Mouse (Mus musculus): ENCODE measurements around the gene Ephb4. TPM values are rescaled to one million over a fixed set of nuclear protein-coding genes. Genes with fewer than 3 reads are reported as not detected.

The Ephb4 gene
- polyA plus RNA-seq (2012; rRNA removed) = 5.8 and 5.9 TPM in 2 replicates

DNA sequence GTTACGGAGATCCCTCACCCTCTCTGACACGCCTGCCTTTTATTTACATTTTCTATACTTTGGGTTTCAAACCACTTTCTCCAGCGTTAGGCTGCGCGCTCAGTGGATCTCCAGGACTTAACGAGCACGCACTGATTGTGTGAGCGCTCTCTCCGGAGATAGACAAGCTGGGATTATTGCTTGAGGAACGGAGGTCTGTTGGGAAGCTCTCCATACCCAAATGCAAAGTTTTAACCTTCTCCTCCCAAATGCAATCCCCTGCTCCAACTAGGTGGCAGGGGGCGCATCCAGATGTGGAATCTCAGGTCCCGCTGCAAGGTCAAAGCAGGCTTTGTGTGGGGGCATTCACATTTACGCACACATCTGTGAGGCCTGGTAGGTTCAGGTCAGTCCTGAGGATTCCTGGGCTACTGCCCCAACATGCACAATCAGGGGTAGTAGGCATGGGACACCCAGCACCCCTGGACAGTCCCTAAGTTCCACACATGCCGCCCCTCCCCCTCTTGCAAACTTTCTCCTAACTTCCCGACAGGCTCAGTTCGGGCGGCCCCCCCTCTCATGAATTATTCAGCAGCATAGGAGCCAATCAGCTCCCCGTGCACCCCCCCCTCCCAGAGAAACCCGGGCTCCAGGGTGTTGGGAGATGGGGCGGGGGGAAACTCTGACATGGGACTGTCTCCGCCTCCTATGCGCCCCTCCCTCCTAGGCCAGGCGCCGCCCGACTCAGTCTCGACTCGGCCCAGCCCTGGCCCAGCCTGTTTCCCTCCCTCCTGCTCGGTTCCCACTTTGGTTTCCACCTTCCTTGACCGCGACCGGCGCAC is at the start of gene Ephb4:
TSS of gene Ephb4 (plus strand) at position 726 of the 821 bp plus-strand sequence.
- H3K27ac ChIP-seq (ENCODE audit: insufficient read depth, low read length) = peak within 1 kb of the TSS; percentile 28
- TF ChIP-seq CTCF (IDR thresholded peaks at IDR 0.05; ENCODE audit: extremely low read depth, insufficient read depth, low read length) (no peak), POLR2A (IDR thresholded peaks at IDR 0.05; ENCODE audit: extremely low read depth, insufficient read depth, low read length) (no peak)
- no peaks in the 10 kb centered on the region for H3K4me1 ChIP-seq (ENCODE audit: control insufficient read depth, insufficient read depth, low read length)
- peak within 1 kb of the TSS; percentile 27 for H3K4me3 ChIP-seq (ENCODE audit: insufficient read depth, low read length)

DNA sequence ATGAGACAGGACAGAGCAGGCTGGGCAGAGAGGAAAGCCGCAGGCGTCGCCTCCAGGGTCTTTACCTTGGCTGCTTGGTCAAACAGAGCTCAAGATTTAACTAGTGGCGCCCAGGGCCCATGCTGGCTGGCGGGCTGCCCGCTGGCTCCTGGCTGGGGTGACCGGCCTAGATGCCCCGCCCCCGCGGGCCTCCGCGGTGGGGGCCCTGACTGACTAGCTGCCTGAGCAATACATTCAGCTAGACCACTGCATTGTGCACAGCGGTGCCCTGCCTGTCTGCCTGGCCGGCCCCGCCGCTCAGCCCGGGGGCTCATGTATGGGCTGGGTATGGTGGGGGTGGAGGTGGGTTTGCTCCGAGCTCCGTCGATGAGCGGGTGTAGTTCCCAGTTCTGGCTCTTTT is 48.7 kb upstream of the Ephb4 start:
- Histone ChIP-seq H3K4me1 (ENCODE audit: control insufficient read depth, insufficient read depth, low read length) (peaks cover 9% of the 10 kb centered on the region; the same call in 1 of the 2 replicates), H3K4me3 (ENCODE audit: insufficient read depth, low read length) (no peak overlapping the region), H3K27ac (ENCODE audit: insufficient read depth, low read length) (no peak overlapping the region)
- TF ChIP-seq POLR2A (IDR thresholded peaks at IDR 0.05; ENCODE audit: extremely low read depth, insufficient read depth, low read length) (no peak), CTCF (IDR thresholded peaks at IDR 0.05; ENCODE audit: extremely low read depth, insufficient read depth, low read length) (no peak)

DNA sequence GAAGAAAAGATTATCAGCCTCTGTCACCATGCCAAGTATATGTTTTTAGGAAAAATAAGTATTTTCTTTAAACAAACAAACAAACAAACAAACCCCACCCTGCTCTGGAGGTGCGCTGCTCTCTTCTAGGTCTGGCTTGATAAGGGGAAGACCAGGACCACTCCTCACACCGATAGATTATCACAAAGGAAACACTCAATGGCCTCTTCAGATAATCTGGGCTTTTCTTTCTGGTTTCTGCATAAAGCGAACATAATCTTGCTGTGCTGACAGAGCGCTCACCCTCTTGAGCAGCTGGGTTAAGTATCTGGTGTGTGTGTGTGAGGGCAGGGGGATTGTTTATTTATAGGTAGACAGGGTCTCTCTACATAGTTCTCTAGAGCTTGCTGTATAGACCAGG is 46.3 kb upstream of the Ephb4 start:
- no peak for TF ChIP-seq POLR2A (IDR thresholded peaks at IDR 0.05; ENCODE audit: extremely low read depth, insufficient read depth, low read length)
- no peak for TF ChIP-seq CTCF (IDR thresholded peaks at IDR 0.05; ENCODE audit: extremely low read depth, insufficient read depth, low read length)
- Histone ChIP-seq H3K4me1 (ENCODE audit: control insufficient read depth, insufficient read depth, low read length) (peaks cover 9% of the 10 kb centered on the region; the same call in 1 of the 2 replicates), H3K4me3 (ENCODE audit: insufficient read depth, low read length) (no peak overlapping the region), H3K27ac (ENCODE audit: insufficient read depth, low read length) (no peak overlapping the region)

DNA sequence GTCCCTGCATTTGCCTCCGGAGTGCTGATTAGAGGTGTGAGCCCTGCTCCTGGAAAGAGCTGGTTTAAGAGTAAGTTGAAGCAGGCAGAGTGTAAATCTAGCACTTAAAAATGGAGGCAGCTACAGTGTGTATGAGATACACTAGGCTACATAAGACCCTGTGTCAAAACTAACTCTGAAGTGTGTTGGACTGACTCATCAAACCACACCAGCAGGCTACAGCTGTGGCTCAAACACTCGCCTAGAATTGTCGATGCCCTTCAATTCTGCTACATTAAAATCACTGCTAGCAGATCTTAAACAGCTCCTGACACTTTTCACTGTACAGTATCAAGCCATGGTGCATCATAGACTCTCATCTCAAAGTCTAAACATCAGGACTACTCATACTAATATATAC is 45.7 kb upstream of the Ephb4 start:
- Histone ChIP-seq H3K4me1 (ENCODE audit: control insufficient read depth, insufficient read depth, low read length) (peaks cover 9% of the 10 kb centered on the region; the same call in 1 of the 2 replicates), H3K27ac (ENCODE audit: insufficient read depth, low read length) (no peak overlapping the region), H3K4me3 (ENCODE audit: insufficient read depth, low read length) (no peak overlapping the region)
- TF ChIP-seq CTCF (IDR thresholded peaks at IDR 0.05; ENCODE audit: extremely low read depth, insufficient read depth, low read length) (no peak), POLR2A (IDR thresholded peaks at IDR 0.05; ENCODE audit: extremely low read depth, insufficient read depth, low read length) (no peak)

DNA sequence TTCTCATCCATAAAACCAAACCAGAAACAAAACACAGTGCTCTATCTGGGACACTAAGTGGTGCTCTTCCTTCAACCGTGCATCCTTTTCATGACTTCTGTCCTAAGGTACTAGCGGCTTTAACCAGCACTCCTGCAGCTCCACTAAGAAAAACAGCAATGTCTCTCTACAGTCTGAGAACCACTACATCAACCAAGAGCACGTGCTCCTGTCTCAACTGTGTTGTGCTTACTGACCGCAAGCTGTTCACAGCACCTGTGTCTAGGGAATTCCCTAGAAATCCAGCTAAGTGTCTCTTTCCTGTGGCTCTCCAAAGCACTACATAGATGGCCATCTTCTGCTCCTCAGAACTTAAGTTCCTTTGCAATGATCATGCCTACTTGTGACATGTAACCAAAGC is 45.1 kb upstream of the Ephb4 start:
- no peak overlapping the region for H3K27ac ChIP-seq (ENCODE audit: insufficient read depth, low read length)
- TF ChIP-seq POLR2A (IDR thresholded peaks at IDR 0.05; ENCODE audit: extremely low read depth, insufficient read depth, low read length) = no peak
- no peak for TF ChIP-seq CTCF (IDR thresholded peaks at IDR 0.05; ENCODE audit: extremely low read depth, insufficient read depth, low read length)
- no peak overlapping the region for H3K4me3 ChIP-seq (ENCODE audit: insufficient read depth, low read length)
- peaks cover 9% of the 10 kb centered on the region; the same call in 1 of the 2 replicates for H3K4me1 ChIP-seq (ENCODE audit: control insufficient read depth, insufficient read depth, low read length)

DNA sequence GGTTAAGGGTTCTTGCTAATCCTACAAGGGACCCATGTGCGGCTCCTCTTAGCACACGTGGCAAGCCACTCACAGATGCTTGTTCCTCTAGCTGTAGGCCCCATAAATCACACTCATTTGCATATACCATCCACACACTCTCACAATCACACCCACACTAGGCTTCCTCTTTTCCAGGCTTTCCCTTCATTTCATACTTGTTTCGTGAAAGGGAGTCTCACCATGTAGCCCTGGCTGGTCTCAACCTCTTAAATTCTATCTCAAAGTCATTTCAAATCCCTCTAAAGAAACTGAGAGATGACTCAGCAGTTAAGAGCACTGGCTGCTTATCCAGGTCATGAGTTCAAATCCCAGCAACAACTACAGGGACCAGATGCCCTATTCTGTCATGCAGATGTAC is 44.1 kb upstream of the Ephb4 start:
- Histone ChIP-seq H3K4me1 (ENCODE audit: control insufficient read depth, insufficient read depth, low read length) (peaks cover 9% of the 10 kb centered on the region; the same call in 1 of the 2 replicates), H3K4me3 (ENCODE audit: insufficient read depth, low read length) (peak overlapping the region; percentile 48; the same call in 1 of the 2 replicates), H3K27ac (ENCODE audit: insufficient read depth, low read length) (no peak overlapping the region)
- TF ChIP-seq CTCF (IDR thresholded peaks at IDR 0.05; ENCODE audit: extremely low read depth, insufficient read depth, low read length) = no peak
- no peak for TF ChIP-seq POLR2A (IDR thresholded peaks at IDR 0.05; ENCODE audit: extremely low read depth, insufficient read depth, low read length)

DNA sequence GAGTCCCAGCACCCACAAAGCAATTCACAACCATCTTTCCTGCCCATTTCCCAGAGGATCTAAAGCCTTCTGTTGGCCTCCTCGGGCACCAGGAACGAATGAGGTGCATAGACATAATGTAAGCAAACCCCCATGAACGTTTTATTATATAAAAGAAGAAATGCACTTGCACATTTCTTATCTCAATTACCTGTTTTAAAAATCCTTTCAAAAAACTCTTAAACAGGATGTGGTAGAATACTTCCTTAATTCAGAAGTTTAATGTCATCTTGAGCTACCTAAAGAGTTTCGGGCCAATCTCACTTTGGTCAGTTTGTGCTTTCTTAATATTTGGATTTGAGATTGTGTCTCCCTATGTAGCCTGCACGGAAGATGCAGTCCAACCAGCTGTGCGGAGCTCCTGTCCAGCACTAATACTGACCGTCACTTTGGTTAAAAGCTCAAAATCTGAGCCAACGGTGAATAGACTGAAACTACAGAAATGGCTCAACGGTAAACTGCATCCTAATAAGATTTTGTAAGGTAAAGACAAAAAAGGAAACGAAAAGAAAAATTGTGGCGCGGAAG is 43.4 kb upstream of the Ephb4 start:
- TF ChIP-seq CTCF (IDR thresholded peaks at IDR 0.05; ENCODE audit: extremely low read depth, insufficient read depth, low read length) (no peak), POLR2A (IDR thresholded peaks at IDR 0.05; ENCODE audit: extremely low read depth, insufficient read depth, low read length) (no peak)
- H3K4me1 ChIP-seq (ENCODE audit: control insufficient read depth, insufficient read depth, low read length) = peaks cover 9% of the 10 kb centered on the region; the same call in 1 of the 2 replicates
- no peak overlapping the region for H3K27ac ChIP-seq (ENCODE audit: insufficient read depth, low read length)
- peak overlapping the region; percentile 48 for H3K4me3 ChIP-seq (ENCODE audit: insufficient read depth, low read length)

DNA sequence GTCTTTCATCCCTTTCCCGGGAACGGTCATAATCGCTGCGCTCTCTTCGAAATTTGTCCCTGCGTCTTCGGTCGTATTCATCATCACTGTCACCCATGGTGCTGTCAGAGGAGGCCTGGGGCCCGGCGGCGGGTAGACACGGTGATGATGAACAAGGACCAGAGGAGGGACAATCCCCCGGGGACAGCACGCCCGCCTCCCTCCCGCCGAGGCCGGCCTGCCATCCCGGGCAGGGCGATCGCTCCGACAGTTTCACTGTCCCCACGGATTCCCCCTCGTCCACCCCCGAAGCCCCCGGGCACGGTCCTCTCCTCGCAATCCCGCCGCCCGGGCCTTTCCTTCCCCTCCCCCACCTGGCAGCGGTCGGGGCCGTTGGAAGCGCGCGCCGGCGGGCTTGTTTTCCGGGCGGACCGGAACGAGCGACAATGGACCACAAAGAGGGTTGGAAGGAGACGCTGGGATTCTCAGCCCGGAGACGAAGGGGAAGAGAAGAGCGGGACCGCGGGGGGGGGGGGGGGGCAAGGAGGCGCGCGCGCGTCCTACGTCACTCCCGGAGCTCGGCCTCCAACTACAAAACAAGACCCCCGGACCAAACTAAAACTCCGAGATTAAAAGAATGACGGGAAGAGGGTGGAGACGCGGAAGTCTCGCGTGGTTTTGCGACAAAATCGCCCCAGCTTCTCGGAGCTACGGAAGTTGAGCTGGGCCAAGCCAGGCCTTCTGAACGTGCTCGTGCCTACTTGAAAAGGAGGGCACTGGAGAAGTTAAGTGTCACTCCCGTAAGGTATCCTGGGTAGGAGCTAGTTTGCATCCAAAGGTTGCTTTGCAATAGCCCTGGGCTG is 42.6 kb upstream of the Ephb4 start, which contains the start of gene Srrt:
TSS of gene Srrt (minus strand) at position 604 of the 842 bp plus-strand sequence.
- Histone ChIP-seq H3K27ac (ENCODE audit: insufficient read depth, low read length) (peak within 1 kb of the TSS; percentile 77), H3K4me3 (ENCODE audit: insufficient read depth, low read length) (peak within 1 kb of the TSS; percentile 48), H3K4me1 (ENCODE audit: control insufficient read depth, insufficient read depth, low read length) (peaks cover 9% of the 10 kb centered on the region; the same call in 1 of the 2 replicates)
- TF ChIP-seq CTCF (IDR thresholded peaks at IDR 0.05; ENCODE audit: extremely low read depth, insufficient read depth, low read length) (no peak), POLR2A (IDR thresholded peaks at IDR 0.05; ENCODE audit: extremely low read depth, insufficient read depth, low read length) (peak; percentile 91)

DNA sequence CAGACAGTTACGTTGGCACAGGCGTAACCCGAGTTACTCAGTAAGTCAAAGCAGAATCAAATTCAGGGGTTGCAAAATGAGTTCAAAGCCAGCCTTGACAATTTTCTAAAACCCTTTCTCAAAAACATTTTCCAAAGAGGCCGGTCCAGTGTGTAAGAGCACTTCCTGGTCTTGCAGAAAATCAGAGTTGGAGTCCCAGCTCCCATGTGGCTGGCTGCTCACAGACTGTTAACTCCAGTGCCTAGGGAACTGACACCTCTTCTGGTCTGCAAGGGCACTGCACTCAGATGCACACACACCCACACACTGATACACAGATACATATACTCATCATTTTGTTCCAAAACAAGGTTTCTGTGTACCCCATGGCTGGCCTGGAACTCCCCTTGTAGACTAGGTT is 41.6 kb upstream of the Ephb4 start:
- no peak overlapping the region; the same call in 1 of the 2 replicates for H3K4me3 ChIP-seq (ENCODE audit: insufficient read depth, low read length)
- peaks cover 9% of the 10 kb centered on the region; the same call in 1 of the 2 replicates for H3K4me1 ChIP-seq (ENCODE audit: control insufficient read depth, insufficient read depth, low read length)
- TF ChIP-seq CTCF (IDR thresholded peaks at IDR 0.05; ENCODE audit: extremely low read depth, insufficient read depth, low read length) (no peak), POLR2A (IDR thresholded peaks at IDR 0.05; ENCODE audit: extremely low read depth, insufficient read depth, low read length) (no peak)
- peak overlapping the region; percentile 77; the same call in 1 of the 2 replicates for H3K27ac ChIP-seq (ENCODE audit: insufficient read depth, low read length)

Measured in cortical plate, adult 2 months (tissue).